Mouse (Mus musculus) thymus, postnatal 14 days (tissue): ENCODE measurements around the gene Extl2.

Source experiments
- DNase-seq: peaks from one replicate; pipeline ENCODE4 v3.0.0; 2021

The Extl2 gene

DNA sequence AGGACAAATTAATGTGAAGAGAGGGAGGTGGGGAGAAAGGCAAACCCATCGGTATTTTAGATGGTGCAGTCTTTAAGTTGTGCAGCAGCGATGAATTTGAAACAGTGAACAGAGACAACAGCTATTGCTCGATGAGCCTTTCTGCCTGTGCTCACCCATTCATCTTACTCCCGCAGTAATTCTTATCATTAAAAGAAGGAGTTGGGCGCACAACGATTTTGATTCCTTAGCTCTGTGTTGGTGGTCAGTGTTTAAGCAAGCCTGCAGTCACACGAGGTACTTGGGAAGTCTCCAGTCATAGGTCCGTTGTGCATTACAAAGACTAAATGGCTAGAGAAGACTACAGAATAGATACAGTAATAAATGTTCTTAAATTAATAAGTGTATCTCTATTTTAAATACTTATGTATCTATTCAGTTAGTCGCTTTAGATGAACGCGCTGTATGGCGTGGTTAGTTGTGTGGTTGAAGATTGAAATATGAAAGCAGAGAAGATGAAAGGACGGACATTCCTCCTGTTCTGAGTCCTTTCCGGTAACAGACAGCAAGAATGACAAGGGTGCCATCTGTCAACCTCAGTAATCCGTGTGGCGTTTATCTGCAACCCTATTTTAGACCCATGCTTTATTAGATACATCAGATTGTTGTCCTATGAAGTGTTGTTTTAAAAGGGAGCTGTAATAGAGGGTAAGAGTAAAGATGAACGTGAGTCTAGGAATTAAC lies 2.5 kb downstream of the Extl2 start:
- no peak for DNase-seq

DNA sequence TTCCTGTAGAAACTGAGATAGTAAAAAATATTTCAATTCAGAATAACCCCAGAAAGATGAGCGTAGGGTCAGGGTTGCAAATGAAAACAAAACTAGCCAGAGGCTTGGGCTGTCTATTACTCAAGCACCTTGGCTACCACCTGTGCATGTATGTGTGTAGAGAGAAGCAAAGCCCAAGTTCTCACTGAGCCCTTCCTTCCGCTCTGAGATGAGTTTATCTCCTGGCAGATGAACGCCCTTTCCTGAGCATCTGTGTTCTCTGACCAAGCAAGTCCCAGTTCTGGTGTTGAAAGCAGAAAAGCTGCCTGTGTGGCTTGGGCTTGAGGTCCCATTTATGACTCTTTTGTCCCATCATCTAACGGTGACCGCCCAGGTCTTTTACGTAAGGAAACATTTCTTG lies 7.6 kb downstream of the Extl2 start:
- DNase-seq, result no peak

- no peak for DNase-seq
These were observed 8.9 kb downstream of the Extl2 start for GRCm38 (mm10) chr3:116016116-116016515.

- no peak for DNase-seq
These were observed 11.3 kb downstream of the Extl2 start for GRCm38 (mm10) chr3:116018606-116019005.

DNA sequence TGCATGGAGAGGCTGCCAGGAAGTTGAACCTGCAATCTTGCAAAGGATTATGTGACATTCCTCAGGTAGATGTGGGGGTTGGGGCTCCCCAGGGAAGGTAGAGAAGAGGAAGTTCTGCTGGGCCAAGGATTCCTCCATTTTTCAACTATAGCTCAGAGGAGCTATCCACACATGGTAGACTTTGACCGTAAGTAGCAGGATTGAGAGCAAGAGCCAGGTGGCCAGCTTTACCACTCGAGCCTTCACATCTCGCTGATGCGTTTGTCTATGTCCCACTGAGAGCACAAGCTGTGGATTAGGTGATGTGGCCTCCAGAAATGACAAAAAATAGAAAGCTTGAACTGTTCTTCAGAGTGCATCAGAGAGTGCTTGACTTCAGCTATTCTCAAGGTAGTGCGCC lies 11.9 kb downstream of the Extl2 start:
- DNase-seq, result no peak

DNA sequence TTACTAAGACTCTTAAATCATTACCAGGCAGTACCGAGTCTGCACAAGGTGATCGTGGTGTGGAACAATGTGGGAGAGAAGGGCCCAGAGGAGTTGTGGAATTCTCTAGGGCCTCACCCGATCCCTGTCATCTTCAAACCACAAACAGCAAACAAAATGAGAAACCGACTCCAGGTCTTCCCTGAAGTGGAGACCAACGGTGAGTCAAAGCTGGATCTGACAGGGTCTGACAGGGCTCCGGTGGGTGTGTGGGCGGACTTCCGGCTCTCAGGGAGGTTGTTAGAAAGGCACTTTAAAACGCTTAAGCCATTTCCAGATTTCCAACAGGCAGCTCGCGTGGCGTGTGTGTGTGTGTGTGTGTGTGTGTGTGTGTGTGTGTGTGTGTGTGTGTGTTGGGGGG lies 17.0 kb downstream of the Extl2 start:
- no peak for DNase-seq

DNA sequence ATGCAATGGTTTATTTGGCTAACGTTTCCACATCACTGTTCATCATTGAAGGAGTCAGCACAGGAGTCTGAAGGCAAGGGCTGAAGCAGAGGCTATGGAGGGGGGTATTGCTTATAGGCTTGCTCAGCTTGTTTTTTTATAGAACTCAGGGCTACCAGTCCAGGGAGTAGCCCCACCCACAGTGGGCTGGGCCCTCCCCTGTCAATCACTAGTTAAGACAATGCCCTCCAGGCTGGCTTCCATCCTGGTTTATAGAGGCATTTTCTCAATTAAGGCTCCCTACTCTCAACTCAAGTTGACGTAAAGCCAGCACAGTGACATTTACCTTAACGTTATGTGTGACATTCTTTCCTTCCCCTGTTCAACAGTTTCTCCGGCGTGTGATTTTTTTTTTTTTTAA lies 17.4 kb downstream of the Extl2 start:
- DNase-seq, result no peak

GRCm38 (mm10) chr3:116025701-116026100 lies 18.4 kb downstream of the Extl2 start:
- no peak for DNase-seq

GRCm38 (mm10) chr3:116026996-116027395 lies 19.7 kb downstream of the Extl2 start:
- DNase-seq, result no peak

GRCm38 (mm10) chr3:116030152-116030788 lies 23.0 kb downstream of the Extl2 start:
- DNase-seq, result no peak

DNA sequence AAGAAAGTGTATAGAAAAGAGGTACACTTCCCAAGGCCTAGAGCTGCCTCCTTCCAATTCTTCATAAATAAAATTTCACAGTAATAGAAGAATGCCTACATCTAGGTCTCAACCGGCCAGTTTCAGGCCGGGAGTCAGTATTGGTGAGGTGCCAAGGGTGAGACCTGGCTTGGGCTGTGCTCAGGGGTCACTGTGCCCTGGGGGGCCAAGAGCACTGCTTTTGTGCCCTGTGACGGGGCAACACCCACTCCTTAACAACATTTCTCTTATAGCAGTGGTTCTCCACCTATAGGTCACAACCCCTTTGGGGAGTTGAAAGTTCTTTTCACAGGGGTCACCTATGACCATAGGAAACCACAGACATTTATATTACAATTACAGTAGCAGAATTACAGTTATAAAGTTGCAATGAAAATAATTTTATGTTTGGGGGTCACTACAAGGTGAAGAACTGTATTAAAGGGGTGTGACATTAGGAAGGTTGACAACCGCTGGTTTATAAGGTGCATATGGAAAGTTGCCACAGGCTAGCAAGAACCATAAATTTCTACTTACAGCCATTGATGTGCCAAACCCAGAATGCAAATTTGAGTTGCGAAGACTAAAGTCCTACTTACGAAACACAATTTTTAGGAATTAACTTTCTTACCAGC lies 26.1 kb downstream of the Extl2 start:
- no peak for DNase-seq

DNA sequence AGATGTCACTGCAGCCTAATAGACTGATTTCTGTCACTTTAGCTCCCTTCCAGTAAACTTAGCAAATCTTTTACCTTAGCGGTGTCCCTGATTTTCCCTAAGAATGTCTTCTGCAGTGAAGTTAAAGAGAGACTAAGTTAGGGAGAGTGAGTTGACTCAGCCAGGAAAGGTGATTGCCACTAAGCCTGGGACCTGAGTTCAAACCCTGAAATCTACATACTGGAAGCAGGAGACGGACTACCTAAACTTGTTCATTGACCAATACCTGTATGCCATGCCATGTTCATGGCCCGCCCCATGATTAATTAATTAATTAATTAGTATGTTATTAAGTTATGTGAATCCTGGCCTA lies 26.6 kb downstream of the Extl2 start:
- no peak for DNase-seq

DNA sequence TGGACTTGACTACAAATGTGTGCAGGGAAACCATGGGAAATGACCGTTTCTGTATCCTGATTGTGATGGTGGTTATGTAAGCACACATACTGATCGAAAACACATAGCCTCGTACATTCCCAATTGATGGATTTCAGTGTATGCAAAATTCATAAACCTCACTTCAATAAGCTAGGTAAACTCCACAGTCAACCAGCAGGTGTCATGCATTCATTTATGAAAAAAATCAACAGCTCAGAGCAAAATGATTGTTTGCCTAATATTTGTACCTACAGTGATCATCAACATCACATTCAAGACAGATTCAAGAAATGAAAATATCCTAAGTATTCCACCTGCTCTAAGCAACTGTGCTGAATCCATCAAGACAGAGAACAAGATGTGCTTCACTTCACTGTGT lies 33.5 kb downstream of the Extl2 start:
- no peak for DNase-seq

DNA sequence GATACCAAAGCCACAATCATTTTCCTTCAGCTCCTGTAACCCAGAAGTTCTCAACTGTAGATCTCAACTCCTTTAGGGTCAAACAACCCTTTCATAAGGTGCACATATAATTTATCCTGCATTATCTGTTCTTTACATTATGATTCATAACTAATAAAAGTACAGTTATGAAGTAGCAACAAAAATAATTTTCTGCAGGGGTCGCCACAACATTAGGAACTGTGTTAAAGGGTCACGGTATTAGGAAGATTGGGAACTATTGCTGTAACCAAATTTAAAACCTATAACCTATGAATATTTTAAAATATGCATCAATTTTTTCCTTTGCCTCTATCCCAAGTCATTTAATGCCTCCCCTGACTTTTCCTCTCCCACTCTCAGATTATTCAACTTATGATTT lies 38.7 kb downstream of the Extl2 start:
- DNase-seq, result no peak

GRCm38 (mm10) chr3:116047034-116047433 lies 39.8 kb downstream of the Extl2 start:
- no peak for DNase-seq

DNA sequence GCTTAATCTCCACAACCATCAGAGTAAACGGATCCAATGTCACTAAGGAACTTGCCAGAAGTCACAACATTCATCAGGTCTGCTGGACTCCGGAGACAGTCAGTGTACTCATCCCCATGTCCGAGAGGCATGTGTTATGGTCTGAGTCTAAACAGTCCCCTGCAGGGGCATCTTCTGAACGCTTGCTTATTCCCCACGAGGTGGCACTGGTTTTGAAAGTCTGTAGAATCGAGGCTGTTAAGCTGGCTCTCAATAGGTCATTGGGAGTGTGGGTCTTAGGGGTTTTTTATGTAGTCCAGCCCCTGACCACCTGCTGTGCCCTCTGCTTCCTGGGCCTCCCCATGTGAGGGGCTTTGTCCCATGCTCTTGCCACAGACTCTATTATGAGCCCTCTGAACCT lies 49.8 kb downstream of the Extl2 start:
- DNase-seq, result no peak

GRCm38 (mm10) chr3:116060320-116060719 lies 53.1 kb downstream of the Extl2 start:
- DNase-seq, result no peak

DNA sequence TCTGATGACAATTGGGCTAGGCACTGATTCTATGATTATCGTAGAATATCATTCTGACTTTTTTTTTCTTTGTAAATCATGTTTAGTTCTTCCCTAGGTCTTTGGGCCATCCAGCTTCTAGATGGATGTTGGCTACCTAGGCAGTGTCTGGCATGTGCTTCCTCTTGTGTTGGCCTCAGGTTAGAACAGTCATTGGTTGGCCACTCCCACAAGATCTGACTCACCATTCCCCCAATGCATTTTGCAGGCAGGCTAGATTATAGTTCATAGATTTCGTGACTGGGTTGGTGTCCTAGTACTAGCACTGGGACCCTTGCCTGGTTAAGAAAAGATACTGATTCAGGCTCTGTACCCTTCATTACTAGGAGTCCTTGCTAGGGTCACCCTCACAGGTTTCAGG lies 54.9 kb downstream of the Extl2 start:
- no peak for DNase-seq

- no peak for DNase-seq
These were observed 65.3 kb downstream of the Extl2 start for GRCm38 (mm10) chr3:116072584-116072983.

- no peak for DNase-seq
These were observed 69.5 kb downstream of the Extl2 start for GRCm38 (mm10) chr3:116076739-116077138.

DNA sequence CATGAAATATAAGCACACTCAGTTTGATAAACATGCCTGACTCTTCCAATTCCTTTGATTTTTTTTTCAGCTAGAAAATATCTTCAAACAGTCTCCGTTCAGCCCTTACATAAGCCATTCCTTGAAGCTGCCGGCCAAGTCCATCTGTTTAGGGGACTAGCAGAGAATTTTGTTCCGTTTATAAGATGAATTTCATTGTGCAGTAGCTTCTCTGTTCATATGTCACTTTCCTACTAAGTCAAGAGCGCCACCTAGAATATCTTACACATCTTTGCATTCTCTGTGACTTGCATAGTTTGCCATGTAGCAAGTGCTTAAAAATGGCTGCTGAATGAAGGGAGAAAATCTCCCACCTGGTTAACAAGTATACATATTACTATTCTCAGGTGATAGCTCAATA lies 71.2 kb downstream of the Extl2 start:
- no peak for DNase-seq
